Mouse (Mus musculus): ENCODE data around the gene Dnah7a.

- TF ChIP-seq FLI1 (IDR thresholded peaks at IDR 0.05; ENCODE audit: low read length), result no peak
- TF ChIP-seq GATA1 (IDR thresholded peaks at IDR 0.05; ENCODE audit: borderline replicate concordance, low read length), result no peak
These were observed 322.4 kb downstream of the Dnah7a start for GRCm38 (mm10) chr1:53384085-53384688.

Data from megakaryocyte, embryonic 14.5 days (primary cell).